Mouse (Mus musculus): ENCODE measurements around the gene Me3. TPM values are rescaled to one million over a fixed set of nuclear protein-coding genes. Genes with fewer than 3 reads are reported as not detected.

Gene Me3
- polyA plus RNA-seq, 1 experiment, result 7.8 TPM

DNA sequence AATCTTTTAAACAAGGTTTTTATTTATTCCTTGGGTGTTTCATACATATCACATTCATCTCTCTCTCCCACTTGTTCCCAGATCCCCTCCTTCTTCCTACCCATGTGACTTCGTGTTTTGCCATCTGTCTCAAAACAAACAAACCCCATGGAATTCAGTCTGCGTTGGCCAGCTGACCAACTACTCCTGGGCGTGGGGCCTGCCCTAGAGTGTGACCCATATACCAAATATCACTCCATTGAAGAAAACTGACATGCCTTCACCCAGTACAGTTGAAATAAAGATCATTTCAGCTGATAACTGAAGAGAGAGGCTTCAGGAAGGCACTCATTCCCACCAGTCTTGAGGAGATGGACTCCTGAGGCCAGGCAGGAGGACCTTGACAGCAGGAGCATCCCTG lies 1.4 kb upstream of the Me3 start:
- TF ChIP-seq CTCF (IDR thresholded peaks at IDR 0.05; ENCODE audit: borderline replicate concordance, control insufficient read depth, extremely low read depth, insufficient read depth, low read length, poor library complexity), result no peak
- no peak overlapping the region for H3K4me3 ChIP-seq (ENCODE audit: control insufficient read depth, insufficient read depth, low read length)
- DNase-seq, result no peak
- H3K4me1 ChIP-seq (replicated peaks; ENCODE audit: control insufficient read depth, insufficient read depth, low read length), result peaks cover 4% of the 10 kb centered on the region; the same call in 1 of the 2 replicates
- no peak overlapping the region for H3K27ac ChIP-seq (ENCODE audit: control insufficient read depth, insufficient read depth, low read length)
- H3K27me3 ChIP-seq (ENCODE audit: control insufficient read depth, insufficient read depth, low read length), result no peaks in the 10 kb centered on the region
- WGBS, result 81% methylated on average over 3 of the region's 3 CpGs
- no peaks in the 10 kb centered on the region for H3K36me3 ChIP-seq (ENCODE audit: control insufficient read depth, insufficient read depth, low read length)

DNA sequence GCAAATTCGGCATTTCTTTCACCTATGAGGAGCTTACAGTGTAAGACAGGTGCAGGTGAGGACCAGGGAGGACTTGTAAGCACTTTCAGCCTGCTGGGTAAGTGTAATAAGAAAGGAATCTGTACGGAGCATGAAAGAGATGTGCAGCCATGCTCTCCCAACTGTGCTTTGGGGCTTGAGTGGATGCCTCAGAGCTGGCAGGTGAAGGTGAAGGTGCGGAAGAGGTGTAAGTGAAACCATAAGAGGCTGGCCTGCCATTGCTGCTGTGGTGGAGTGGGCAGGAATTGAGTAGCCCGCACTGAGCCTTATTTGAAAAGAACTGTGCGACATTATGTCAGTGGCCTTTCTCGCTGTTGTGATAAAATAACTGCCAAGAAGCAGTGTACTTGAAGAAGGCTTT lies 8.3 kb downstream of the Me3 start:
- no peak for DNase-seq
- Histone ChIP-seq H3K36me3 (ENCODE audit: control insufficient read depth, insufficient read depth, low read length) (no peaks in the 10 kb centered on the region), H3K4me1 (replicated peaks; ENCODE audit: control insufficient read depth, insufficient read depth, low read length) (0 out of 2 replicates have a peak, but pooled peaks cover 2% of the 10 kb centered on the region), H3K4me3 (ENCODE audit: control insufficient read depth, insufficient read depth, low read length) (no peak overlapping the region), H3K27ac (ENCODE audit: control insufficient read depth, insufficient read depth, low read length) (no peak overlapping the region), H3K27me3 (ENCODE audit: control insufficient read depth, insufficient read depth, low read length) (no peaks in the 10 kb centered on the region)
- WGBS, result 96% methylated on average over 6 of the region's 6 CpGs
- TF ChIP-seq POLR2A (IDR thresholded peaks at IDR 0.05; ENCODE audit: control insufficient read depth, extremely low read depth, insufficient read depth, low read length, poor library complexity), result no peak
- TF ChIP-seq CTCF (IDR thresholded peaks at IDR 0.05; ENCODE audit: borderline replicate concordance, control insufficient read depth, extremely low read depth, insufficient read depth, low read length, poor library complexity), result no peak

DNA sequence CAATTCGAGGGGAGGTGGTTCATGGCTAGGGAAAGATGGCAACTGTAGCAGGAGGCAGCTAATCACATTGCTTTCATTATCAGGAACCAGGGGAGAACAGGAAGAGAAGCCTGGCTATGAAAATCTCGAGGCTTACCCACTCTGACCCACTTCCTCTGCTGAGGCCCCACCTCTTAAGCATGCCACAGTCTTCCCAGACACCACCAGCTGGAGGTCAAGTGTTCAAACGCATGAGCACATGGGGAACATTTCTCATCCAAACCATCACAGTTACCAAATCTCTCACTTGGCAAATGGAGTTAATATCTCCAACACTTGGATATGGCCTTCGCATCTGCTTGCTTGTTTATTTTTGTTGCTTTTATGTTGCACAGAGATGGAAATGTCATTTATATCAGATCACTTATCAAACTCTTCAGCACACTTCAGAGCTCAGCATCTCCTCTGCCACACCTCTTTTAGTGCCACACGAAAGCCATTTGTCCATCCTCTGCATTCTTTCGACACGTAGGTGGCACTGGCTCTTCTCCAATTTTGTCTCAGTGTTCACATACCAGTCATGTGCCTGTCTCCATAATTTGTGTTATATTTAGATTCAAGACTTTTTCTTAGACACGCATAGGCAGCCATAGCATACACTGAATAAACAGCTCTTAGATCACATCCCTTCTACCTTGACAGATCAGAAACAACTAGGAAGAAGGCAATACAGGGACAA lies 8.9 kb downstream of the Me3 start:
- TF ChIP-seq CTCF (IDR thresholded peaks at IDR 0.05; ENCODE audit: borderline replicate concordance, control insufficient read depth, extremely low read depth, insufficient read depth, low read length, poor library complexity), result no peak
- no peak for TF ChIP-seq POLR2A (IDR thresholded peaks at IDR 0.05; ENCODE audit: control insufficient read depth, extremely low read depth, insufficient read depth, low read length, poor library complexity)
- Histone ChIP-seq H3K36me3 (ENCODE audit: control insufficient read depth, insufficient read depth, low read length) (no peaks in the 10 kb centered on the region), H3K4me3 (ENCODE audit: control insufficient read depth, insufficient read depth, low read length) (no peak overlapping the region), H3K4me1 (replicated peaks; ENCODE audit: control insufficient read depth, insufficient read depth, low read length) (0 out of 2 replicates have a peak, but pooled peaks cover 2% of the 10 kb centered on the region), H3K27me3 (ENCODE audit: control insufficient read depth, insufficient read depth, low read length) (no peaks in the 10 kb centered on the region), H3K27ac (ENCODE audit: control insufficient read depth, insufficient read depth, low read length) (no peak overlapping the region)
- 68% methylated on average over 8 of the region's 8 CpGs for WGBS
- no peak for DNase-seq

DNA sequence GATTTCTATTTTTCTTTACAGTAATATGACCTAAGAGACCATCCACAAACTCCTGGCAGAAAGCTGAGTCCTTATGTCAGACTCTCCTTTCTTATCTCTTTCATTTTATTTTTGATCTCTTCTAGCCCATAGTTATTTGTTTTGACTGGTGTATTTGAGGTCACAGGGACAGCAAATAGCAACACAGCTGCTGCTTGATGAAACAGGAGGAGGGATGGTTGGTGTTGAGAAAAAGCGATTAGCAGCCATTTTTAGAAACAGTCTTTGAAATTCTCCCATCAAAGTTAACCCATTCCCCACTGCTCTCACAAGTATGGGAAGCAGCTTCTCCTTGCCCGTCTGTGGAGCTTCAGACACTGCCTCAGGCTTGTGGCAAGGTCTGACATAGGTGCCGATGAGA lies 12.8 kb downstream of the Me3 start:
- Histone ChIP-seq H3K4me3 (ENCODE audit: control insufficient read depth, insufficient read depth, low read length) (no peak overlapping the region), H3K36me3 (ENCODE audit: control insufficient read depth, insufficient read depth, low read length) (no peaks in the 10 kb centered on the region), H3K4me1 (replicated peaks; ENCODE audit: control insufficient read depth, insufficient read depth, low read length) (0 out of 2 replicates have a peak, but pooled peaks cover 2% of the 10 kb centered on the region), H3K27me3 (ENCODE audit: control insufficient read depth, insufficient read depth, low read length) (no peaks in the 10 kb centered on the region), H3K27ac (ENCODE audit: control insufficient read depth, insufficient read depth, low read length) (no peak overlapping the region)
- DNase-seq, result no peak
- 80% methylated on average over 3 of the region's 3 CpGs for WGBS
- no peak for TF ChIP-seq CTCF (IDR thresholded peaks at IDR 0.05; ENCODE audit: borderline replicate concordance, control insufficient read depth, extremely low read depth, insufficient read depth, low read length, poor library complexity)
- no peak for TF ChIP-seq POLR2A (IDR thresholded peaks at IDR 0.05; ENCODE audit: control insufficient read depth, extremely low read depth, insufficient read depth, low read length, poor library complexity)

DNA sequence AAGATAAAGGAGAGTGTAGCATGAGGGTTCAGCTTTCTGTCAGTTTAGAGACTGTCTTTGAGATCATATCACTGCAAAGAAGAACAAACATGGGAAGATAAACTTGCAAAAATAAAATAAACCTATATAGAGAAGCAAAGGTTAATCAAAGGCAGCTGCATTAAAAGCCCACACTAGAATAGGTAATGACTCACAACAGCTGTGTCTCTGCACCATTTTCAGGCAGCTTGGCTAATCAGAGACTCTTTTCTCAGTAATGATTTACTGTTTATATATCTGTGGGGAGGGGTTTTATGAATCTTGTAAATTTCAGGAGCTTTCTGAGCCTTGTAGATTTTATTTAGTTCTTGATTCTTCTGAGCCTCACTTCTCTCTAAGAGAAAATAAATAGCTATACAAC lies 15.7 kb downstream of the Me3 start:
- TF ChIP-seq CTCF (IDR thresholded peaks at IDR 0.05; ENCODE audit: borderline replicate concordance, control insufficient read depth, extremely low read depth, insufficient read depth, low read length, poor library complexity) (no peak), POLR2A (IDR thresholded peaks at IDR 0.05; ENCODE audit: control insufficient read depth, extremely low read depth, insufficient read depth, low read length, poor library complexity) (no peak)
- H3K27me3 ChIP-seq (ENCODE audit: control insufficient read depth, insufficient read depth, low read length), result no peaks in the 10 kb centered on the region
- H3K36me3 ChIP-seq (ENCODE audit: control insufficient read depth, insufficient read depth, low read length), result no peaks in the 10 kb centered on the region
- no peak overlapping the region for H3K4me3 ChIP-seq (ENCODE audit: control insufficient read depth, insufficient read depth, low read length)
- no peak for DNase-seq
- H3K4me1 ChIP-seq (replicated peaks; ENCODE audit: control insufficient read depth, insufficient read depth, low read length), result no peaks in the 10 kb centered on the region
- H3K27ac ChIP-seq (ENCODE audit: control insufficient read depth, insufficient read depth, low read length), result no peak overlapping the region

DNA sequence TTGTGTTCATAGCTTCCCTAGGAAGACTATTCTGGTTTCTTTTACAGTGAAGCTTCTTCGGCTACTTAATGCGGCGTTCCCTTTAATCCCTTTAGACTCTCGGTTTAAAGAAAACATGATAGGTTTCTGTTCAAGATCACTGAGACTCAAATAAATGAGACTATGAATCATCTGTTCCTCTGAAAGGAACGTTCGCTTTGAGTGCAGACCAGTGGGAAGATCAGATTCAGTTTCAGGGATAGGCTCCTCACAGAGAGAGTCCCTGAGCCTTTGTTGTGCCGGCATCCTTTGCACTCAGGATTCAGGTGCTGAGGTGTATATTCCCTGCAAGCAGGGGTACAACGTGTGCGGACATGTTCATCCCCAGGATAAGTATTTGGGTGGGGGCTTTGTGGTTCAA lies 25.0 kb downstream of the Me3 start:
- H3K27ac ChIP-seq (ENCODE audit: control insufficient read depth, insufficient read depth, low read length), result no peak overlapping the region
- H3K27me3 ChIP-seq (ENCODE audit: control insufficient read depth, insufficient read depth, low read length), result no peaks in the 10 kb centered on the region
- DNase-seq, result no peak
- H3K4me1 ChIP-seq (replicated peaks; ENCODE audit: control insufficient read depth, insufficient read depth, low read length), result no peaks in the 10 kb centered on the region
- H3K36me3 ChIP-seq (ENCODE audit: control insufficient read depth, insufficient read depth, low read length), result no peaks in the 10 kb centered on the region
- no peak overlapping the region for H3K4me3 ChIP-seq (ENCODE audit: control insufficient read depth, insufficient read depth, low read length)
- TF ChIP-seq POLR2A (IDR thresholded peaks at IDR 0.05; ENCODE audit: control insufficient read depth, extremely low read depth, insufficient read depth, low read length, poor library complexity), result no peak
- no peak for TF ChIP-seq CTCF (IDR thresholded peaks at IDR 0.05; ENCODE audit: borderline replicate concordance, control insufficient read depth, extremely low read depth, insufficient read depth, low read length, poor library complexity)
- 90% methylated on average over 9 of the region's 9 CpGs for WGBS

Data from thymus, adult 2 months (tissue).